Mouse (Mus musculus): ENCODE measurements around the gene Rps27a.
"Not testable (repeated sequence)": the region's sequence is repeated elsewhere in the genome, so short reads cannot be mapped to it uniquely, and the experiment has no call there.

Gene Rps27a

GRCm38 (mm10) chr11:29547752-29548503, at the start of gene Rps27a, which contains the start of gene Clhc1:
Gene Rps27a, minus strand, starts transcription at chr11:29548109.
Gene Clhc1, plus strand, starts transcription at chr11:29547950.
- peak; percentile 68 for DNase-seq (ENCODE audit: low read depth)

GRCm38 (mm10) chr11:29597159-29597558, 49.2 kb upstream of the Rps27a start:
- no peak for DNase-seq (ENCODE audit: low read depth)

GRCm38 (mm10) chr11:29595217-29595616, 47.3 kb upstream of the Rps27a start:
- no peak for DNase-seq (ENCODE audit: low read depth)

- DNase-seq (ENCODE audit: low read depth), result no peak
Measured at GRCm38 (mm10) chr11:29579610-29580009, 31.7 kb upstream of the Rps27a start.

GRCm38 (mm10) chr11:29572656-29573055, 24.7 kb upstream of the Rps27a start:
- no peak for DNase-seq (ENCODE audit: low read depth)

- no peak for DNase-seq (ENCODE audit: low read depth)
Measured at GRCm38 (mm10) chr11:29571536-29571935, 23.6 kb upstream of the Rps27a start.

- no peak for DNase-seq (ENCODE audit: low read depth)
Measured at GRCm38 (mm10) chr11:29563406-29563805, 15.5 kb upstream of the Rps27a start.

- no peak for DNase-seq (ENCODE audit: low read depth)
Measured at GRCm38 (mm10) chr11:29560990-29561389, 13.1 kb upstream of the Rps27a start.

- no peak for DNase-seq (ENCODE audit: low read depth)
Measured at GRCm38 (mm10) chr11:29560452-29560851, 12.5 kb upstream of the Rps27a start.

GRCm38 (mm10) chr11:29549425-29549778, 1.5 kb upstream of the Rps27a start:
- no peak for DNase-seq (ENCODE audit: low read depth)

GRCm38 (mm10) chr11:29548504-29549424, 855 bp upstream of the Rps27a start:
- DNase-seq (ENCODE audit: low read depth), result no peak

- no peak for DNase-seq (ENCODE audit: low read depth)
Measured at GRCm38 (mm10) chr11:29547249-29547751, 609 bp downstream of the Rps27a start.

- no peak for DNase-seq (ENCODE audit: low read depth)
Measured at GRCm38 (mm10) chr11:29546762-29547161, 1.1 kb downstream of the Rps27a start.

GRCm38 (mm10) chr11:29546297-29546696, 1.6 kb downstream of the Rps27a start:
- DNase-seq (ENCODE audit: low read depth), result not testable (repeated sequence)

- DNase-seq (ENCODE audit: low read depth), result not testable (repeated sequence)
Measured at GRCm38 (mm10) chr11:29545150-29545752, 2.7 kb downstream of the Rps27a start.

GRCm38 (mm10) chr11:29544225-29544945, 3.5 kb downstream of the Rps27a start:
- no peak for DNase-seq (ENCODE audit: low read depth)

GRCm38 (mm10) chr11:29538201-29538600, 9.7 kb downstream of the Rps27a start:
- no peak for DNase-seq (ENCODE audit: low read depth)

- peak; percentile 73 for DNase-seq (ENCODE audit: low read depth)
Measured at GRCm38 (mm10) chr11:29525988-29526794, 21.7 kb downstream of the Rps27a start, which contains the start of gene Mtif2. Gene Mtif2, plus strand, starts transcription at chr11:29526408.

GRCm38 (mm10) chr11:29514682-29515412, 33.1 kb downstream of the Rps27a start, which contains the start of gene Prorsd1:
Gene Prorsd1, minus strand, starts transcription at chr11:29515033.
- peak; percentile 71 for DNase-seq (ENCODE audit: low read depth)

- no peak for DNase-seq (ENCODE audit: low read depth)
Measured at GRCm38 (mm10) chr11:29514325-29514681, 33.6 kb downstream of the Rps27a start.

All from fibroblast of lung, adult 2 months (primary cell).